Mouse (Mus musculus): ENCODE data around the gene Vmn2r97.
"Not testable (repeated sequence)": the region's sequence is repeated elsewhere in the genome, so short reads cannot be mapped to it uniquely, and the experiment has no call there.

Gene Vmn2r97

GRCm38 (mm10) chr17:18914000-18914399, at the start of gene Vmn2r97:
TSS of gene Vmn2r97 (plus strand) at chr17:18914300.
- DNase-seq (ENCODE audit: extremely low spot score, low spot score): not testable (repeated sequence)

- not testable (repeated sequence) for DNase-seq (ENCODE audit: extremely low spot score, low spot score)
These were observed 31.7 kb upstream of the Vmn2r97 start for GRCm38 (mm10) chr17:18882436-18882835.

DNA sequence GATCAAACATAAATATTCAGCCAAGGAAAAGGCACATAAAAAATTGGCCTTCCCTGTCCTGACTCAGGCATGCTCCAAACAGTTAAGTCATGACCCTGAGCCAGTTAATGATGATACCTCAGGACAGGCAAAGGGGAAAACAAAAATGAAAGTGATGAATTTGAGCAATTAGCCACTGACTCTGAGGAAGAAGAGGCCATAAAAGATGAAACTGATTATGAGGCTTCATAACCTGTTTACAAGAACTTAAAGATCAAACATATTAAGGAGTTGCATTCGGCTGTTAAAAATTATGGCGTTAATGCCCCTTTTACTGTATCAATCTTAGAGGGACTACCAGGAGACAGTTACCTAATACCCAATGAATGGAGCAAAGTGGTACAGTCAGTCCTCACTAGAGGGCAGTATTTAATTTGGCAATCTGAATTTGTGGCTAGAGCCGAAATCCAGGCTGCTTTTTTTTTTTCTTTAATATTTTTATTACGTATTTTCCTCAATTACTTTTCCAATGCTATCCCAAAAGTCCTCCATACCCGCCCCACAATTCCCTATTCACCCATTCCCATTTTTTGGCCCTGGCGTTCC, 24.3 kb upstream of the Vmn2r97 start:
- DNase-seq (ENCODE audit: extremely low spot score, low spot score): no peak

DNA sequence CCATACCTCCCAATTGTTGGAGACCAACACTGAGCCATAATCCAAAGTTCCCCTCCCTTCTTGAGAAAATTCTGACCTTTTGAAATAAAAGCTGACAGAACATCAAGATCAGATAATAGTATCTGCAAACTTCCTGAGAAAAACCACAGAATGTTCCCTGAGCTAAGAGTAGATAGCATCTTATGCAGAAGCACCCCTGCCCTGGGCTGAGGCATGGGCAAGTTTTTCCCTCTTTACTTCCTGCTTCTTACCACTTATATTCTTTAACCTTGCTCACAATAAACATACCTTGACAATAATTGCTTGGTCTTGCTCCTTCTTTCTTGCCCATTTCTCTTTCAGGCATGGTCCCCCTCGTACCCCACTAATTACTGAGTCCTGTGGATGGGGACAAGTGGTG, 43.7 kb downstream of the Vmn2r97 start:
- not testable (repeated sequence) for DNase-seq (ENCODE audit: extremely low spot score, low spot score)

- no peak for DNase-seq (ENCODE audit: extremely low spot score, low spot score)
These were observed 54.5 kb downstream of the Vmn2r97 start for GRCm38 (mm10) chr17:18968371-18969275.
